Comparison of ENCODE assay signal across 8 mouse cellular contexts in genomic region chr7:80628708-80629183, GRCm38 (mm10). TPM values are rescaled to one million over a fixed set of nuclear protein-coding genes. Genes with fewer than 3 reads are reported as not detected.
A peak's percentile ranks its signal among the peaks of the same experiment; 100 is the strongest.
DNase-seq lines count a peak whose midpoint lies in the region; ATAC-seq and TF ChIP-seq lines count a peak whose summit lies in the region.

No protein-coding gene starts in this region.

- H3K9ac ChIP-seq in forebrain, embryonic 15.5 days (replicated peaks): no peak overlapping the region
- H3K9ac ChIP-seq in heart, embryonic 16.5 days (ENCODE audit: low read length): 0 out of 2 replicates have a peak overlapping the region, but pooled peaks have one; percentile 16
- H3K9ac ChIP-seq in lung, embryonic 16.5 days (ENCODE audit: low read length): peak overlapping the region; percentile 27

- H3K4me1 ChIP-seq in forebrain, embryonic 15.5 days: peaks cover 16% of the 10 kb centered on the region
- H3K4me1 ChIP-seq in forebrain, embryonic 10.5 days: peaks cover 21% of the 10 kb centered on the region
- peaks cover 34% of the 10 kb centered on the region for H3K4me1 ChIP-seq in embryonic facial prominence, embryonic 10.5 days
- H3K4me1 ChIP-seq in heart, embryonic 16.5 days (ENCODE audit: control insufficient read depth, insufficient read depth, low read length): peaks cover 12% of the 10 kb centered on the region
- peaks cover 21% of the 10 kb centered on the region for H3K4me1 ChIP-seq in lung, embryonic 16.5 days (replicated peaks; ENCODE audit: control insufficient read depth, insufficient read depth, low read length)

- peak; percentile 70; the same call in 1 of the 2 replicates for ATAC-seq in forebrain, embryonic 15.5 days (replicated peaks)
- ATAC-seq in heart, embryonic 16.5 days (replicated peaks; ENCODE audit: extremely low read depth, insufficient read depth, low FRiP score): peak; percentile 64
- peak; percentile 74 for ATAC-seq in lung, embryonic 16.5 days (ENCODE audit: low read depth)

- H3K4me3 ChIP-seq in forebrain, embryonic 15.5 days: no peak overlapping the region
- H3K4me3 ChIP-seq in forebrain, embryonic 10.5 days: no peak overlapping the region
- H3K4me3 ChIP-seq in embryonic facial prominence, embryonic 10.5 days: no peak overlapping the region
- H3K4me3 ChIP-seq in heart, embryonic 16.5 days (ENCODE audit: low read length): no peak overlapping the region
- H3K4me3 ChIP-seq in layer of hippocampus, adult 2 months: no peak overlapping the region; the same call in 1 of the 2 replicates
- 0 out of 2 replicates have a peak overlapping the region, but pooled peaks have one; percentile 3 for H3K4me3 ChIP-seq in lung, embryonic 16.5 days (ENCODE audit: low read length)

- 54% methylated on average over 8 of the region's 8 CpGs for WGBS in forebrain, embryonic 15.5 days
- 78% methylated on average over 8 of the region's 8 CpGs for WGBS in forebrain, embryonic 10.5 days
- WGBS in embryonic facial prominence, embryonic 10.5 days: 52% methylated on average over 8 of the region's 8 CpGs
- WGBS in heart, embryonic 16.5 days: 30% methylated on average over 8 of the region's 8 CpGs
- WGBS in lung, embryonic 16.5 days: 28% methylated on average over 8 of the region's 8 CpGs

- TF ChIP-seq CTCF in layer of hippocampus, adult 2 months (conservative IDR thresholded peaks at IDR 0.05): no peak

- peak overlapping the region; percentile 64 for H3K27ac ChIP-seq in forebrain, embryonic 15.5 days (replicated peaks)
- H3K27ac ChIP-seq in forebrain, embryonic 10.5 days: no peak overlapping the region
- H3K27ac ChIP-seq in embryonic facial prominence, embryonic 10.5 days (replicated peaks): peak overlapping the region; percentile 35
- peak overlapping the region; percentile 41 for H3K27ac ChIP-seq in heart, embryonic 16.5 days (ENCODE audit: low read length)
- peak overlapping the region; percentile 61 for H3K27ac ChIP-seq in layer of hippocampus, adult 2 months
- peak overlapping the region; percentile 87 for H3K27ac ChIP-seq in lung, embryonic 16.5 days (ENCODE audit: low read length)

- H3K9me3 ChIP-seq in forebrain, embryonic 15.5 days: no peaks in the 10 kb centered on the region
- H3K9me3 ChIP-seq in forebrain, embryonic 10.5 days: no peaks in the 10 kb centered on the region
- no peaks in the 10 kb centered on the region for H3K9me3 ChIP-seq in embryonic facial prominence, embryonic 10.5 days
- H3K9me3 ChIP-seq in heart, embryonic 16.5 days (replicated peaks; ENCODE audit: control insufficient read depth, low read length): no peaks in the 10 kb centered on the region
- no peaks in the 10 kb centered on the region for H3K9me3 ChIP-seq in lung, embryonic 16.5 days (ENCODE audit: control insufficient read depth, low read length)

- H3K36me3 ChIP-seq in forebrain, embryonic 15.5 days: 0 out of 2 replicates have a peak, but pooled peaks cover 3% of the 10 kb centered on the region
- peaks cover 12% of the 10 kb centered on the region; the same call in 1 of the 2 replicates for H3K36me3 ChIP-seq in forebrain, embryonic 10.5 days (replicated peaks)
- H3K36me3 ChIP-seq in embryonic facial prominence, embryonic 10.5 days (replicated peaks): peaks cover 11% of the 10 kb centered on the region; the same call in 1 of the 2 replicates
- no peaks in the 10 kb centered on the region for H3K36me3 ChIP-seq in heart, embryonic 16.5 days (ENCODE audit: control insufficient read depth, insufficient read depth)
- no peaks in the 10 kb centered on the region for H3K36me3 ChIP-seq in lung, embryonic 16.5 days (ENCODE audit: control insufficient read depth, insufficient read depth, low read length)

- no peaks in the 10 kb centered on the region for H3K27me3 ChIP-seq in forebrain, embryonic 15.5 days
- no peaks in the 10 kb centered on the region for H3K27me3 ChIP-seq in forebrain, embryonic 10.5 days (ENCODE audit: poor library complexity, severe bottlenecking)
- no peaks in the 10 kb centered on the region for H3K27me3 ChIP-seq in embryonic facial prominence, embryonic 10.5 days (replicated peaks; ENCODE audit: low read depth, poor library complexity, severe bottlenecking)
- H3K27me3 ChIP-seq in heart, embryonic 16.5 days (ENCODE audit: control insufficient read depth, insufficient read depth, low read length): no peaks in the 10 kb centered on the region
- no peaks in the 10 kb centered on the region for H3K27me3 ChIP-seq in lung, embryonic 16.5 days (ENCODE audit: control insufficient read depth, insufficient read depth, low read depth, low read length)

- DNase-seq in forebrain, embryonic 10.5 days (ENCODE audit: extremely low spot score, low spot score): no peak
- peak; percentile 57 for DNase-seq in Muller cell, postnatal 12 days (ENCODE audit: inconsistent ontology term)
- DNase-seq in embryonic facial prominence, embryonic 10.5 days (ENCODE audit: low spot score): no peak
- DNase-seq in layer of hippocampus, adult 2 months (ENCODE audit: low spot score in 2 of 2): peak; percentile 46 to 76
- peak; percentile 64 to 74 for DNase-seq in spleen, postnatal 4 days (ENCODE audit: low spot score in 2 of 2)

- H3K4me2 ChIP-seq in forebrain, embryonic 15.5 days (replicated peaks): no peak overlapping the region
- peak overlapping the region; percentile 37; the same call in 1 of the 2 replicates for H3K4me2 ChIP-seq in heart, embryonic 16.5 days (ENCODE audit: low read depth, low read length)
- peak overlapping the region; percentile 43 for H3K4me2 ChIP-seq in lung, embryonic 16.5 days (ENCODE audit: low read depth, low read length)

RNA-seq across cellular contexts. Expression of gene Crtc3, which starts 59.9 kb away (rescaled TPM):
- 17.0 and 20.9 TPM in 2 replicates for polyA plus RNA-seq in forebrain, embryonic 15.5 days (2015; fragmentation: Nextera tagmentation; extraction: Ambion mirVana)
- polyA plus RNA-seq in forebrain, embryonic 10.5 days (2016; fragmentation: Nextera tagmentation; extraction: Ambion mirVana): 7.8 and 9.3 TPM in 2 replicates
- polyA plus RNA-seq in embryonic facial prominence, embryonic 10.5 days (2016; fragmentation: Nextera tagmentation; extraction: Ambion mirVana): 9.0 and 11.2 TPM in 2 replicates
- 17.8 and 19.9 TPM in 2 replicates for polyA plus RNA-seq in heart, embryonic 16.5 days (2015; fragmentation: Nextera tagmentation; extraction: Ambion mirVana)
- total RNA-seq in layer of hippocampus, adult 2 months (2021): 10 to 100 TPM; 21.0 to 24.4 TPM
- 18.6 and 20.8 TPM in 2 replicates for polyA plus RNA-seq in lung, embryonic 16.5 days (2015; fragmentation: Nextera tagmentation; extraction: Ambion mirVana)

Comparison
In these comparisons a context has a peak if more than half of its experiments do, and no peak if none do; other contexts are left out.
1. DNase-seq: peak in Muller cell, postnatal 12 days (single experiment), layer of hippocampus, adult 2 months (2 of 2) and spleen, postnatal 4 days (2 of 2); none in forebrain, embryonic 10.5 days (single experiment) and embryonic facial prominence, embryonic 10.5 days (single experiment).
2. Peak in every context shown above with its lines, with median percentiles within 50 percentile points of each other: ATAC-seq.